Mouse (Mus musculus) CH12.LX (cell line): ENCODE data around the gene Ppm1n. TPM values are rescaled to one million over a fixed set of nuclear protein-coding genes. Genes with fewer than 3 reads are reported as not detected.

Experiments used
- DNase-seq: peaks from one replicate; pipeline ENCODE4 v3.0.0-alpha.2; 2013; ENCODE audit errors: extremely low read depth
- H3K27ac ChIP-seq: 2 replicates; pipeline ENCODE4 v1.5.1; 2012; ENCODE audit warnings: low read depth, mild to moderate bottlenecking, control low read depth, moderate library complexity; ENCODE audit not compliant: insufficient read depth
- H3K27me3 ChIP-seq: replicated peaks from 2 replicates; pipeline ENCODE3; 2012; ENCODE audit warnings: inconsistent platforms
- H3K36me3 ChIP-seq, 2 experiments: replicated peaks in 1 of 2; 2 replicates each; pipeline versions ENCODE3 to v1.6.1; 2012; ENCODE audit warnings: inconsistent platforms in 1 of 2, low read length in 1 of 2, mild to moderate bottlenecking in 1 of 2, mixed read lengths in 1 of 2, moderate library complexity in 1 of 2; ENCODE audit not compliant: control insufficient read depth in 1 of 2, insufficient read depth in 1 of 2
- H3K4me1 ChIP-seq, 2 experiments: 2 replicates each; pipeline ENCODE4 v1.6.1; 2012; ENCODE audit warnings: inconsistent platforms in 1 of 2, moderate library complexity in 1 of 2; ENCODE audit not compliant: insufficient read depth in 2 of 2, control insufficient read depth in 1 of 2
- H3K4me2 ChIP-seq: 2 replicates; pipeline ENCODE4 v1.6.1; 2012; ENCODE audit warnings: low read depth, mild to moderate bottlenecking, control low read depth; ENCODE audit not compliant: poor library complexity, insufficient read depth, severe bottlenecking
- H3K4me3 ChIP-seq, 3 experiments: fragments of 150-350 bp in 1 of 3; sonication (generic) in 1 of 3; replicated peaks in 1 of 3; 2 replicates each; pipeline versions ENCODE3 to v1.5.1; 2011 to 2012; ENCODE audit warnings: low read depth in 2 of 3, low read length in 2 of 3, mild to moderate bottlenecking in 2 of 3, moderate library complexity in 2 of 3, control low read depth in 1 of 3, improper control_type of control experiment in 1 of 3, inconsistent platforms in 1 of 3, mixed read lengths in 1 of 3; ENCODE audit not compliant: poor library complexity in 1 of 3
- H3K79me2 ChIP-seq: replicated peaks from 2 replicates; pipeline ENCODE4 v1.6.1; 2012; ENCODE audit warnings: mild to moderate bottlenecking, moderate library complexity; ENCODE audit not compliant: control insufficient read depth, poor library complexity, insufficient read depth, severe bottlenecking; ENCODE audit errors: extremely low read depth
- H3K9ac ChIP-seq: 2 replicates; pipeline ENCODE4 v1.6.1; 2012; ENCODE audit warnings: low read depth, mild to moderate bottlenecking, control low read depth, moderate library complexity; ENCODE audit not compliant: insufficient read depth
- H3K9me3 ChIP-seq: replicated peaks from 2 replicates; pipeline ENCODE3; 2012; ENCODE audit warnings: low read length, inconsistent platforms, mixed read lengths
- CHD2 ChIP-seq: IDR thresholded peaks from 2 replicates; pipeline ENCODE4 v1.6.1; 2011; ENCODE audit warnings: low read length, improper control_type of control experiment
- CTCF ChIP-seq, 2 experiments: IDR thresholded peaks in 1 of 2; conservative IDR thresholded peaks in 1 of 2; 2 replicates each; pipeline ENCODE4 v1.5.1; 2011 to 2012; ENCODE audit warnings: low read depth in 2 of 2, low read length in 2 of 2, improper control_type of control experiment in 1 of 2, inconsistent platforms in 1 of 2, mild to moderate bottlenecking in 1 of 2, moderate library complexity in 1 of 2
- E2F4 ChIP-seq: IDR thresholded peaks from 2 replicates; pipeline ENCODE4 v1.6.1; 2011; ENCODE audit warnings: low read depth, low read length, improper control_type of control experiment; ENCODE audit not compliant: insufficient replicate concordance
- ELF1 ChIP-seq: IDR thresholded peaks from 2 replicates; pipeline ENCODE4 v1.6.1; 2014; ENCODE audit warnings: low read depth, mild to moderate bottlenecking, inconsistent platforms, low read length, improper control_type of control experiment
- EP300 ChIP-seq: IDR thresholded peaks from 2 replicates; pipeline ENCODE4 v1.6.1; 2011; ENCODE audit warnings: low read length, improper control_type of control experiment
- GABPA ChIP-seq: IDR thresholded peaks from 2 replicates; pipeline ENCODE4 v1.6.1; 2012; ENCODE audit warnings: low read depth, low read length, improper control_type of control experiment, inconsistent platforms; ENCODE audit not compliant: insufficient replicate concordance
- HCFC1 ChIP-seq: IDR thresholded peaks from 2 replicates; pipeline ENCODE4 v1.6.1; 2012; ENCODE audit warnings: low read depth, mild to moderate bottlenecking, inconsistent platforms, low read length, improper control_type of control experiment
- JUN ChIP-seq: IDR thresholded peaks from 2 replicates; pipeline ENCODE4 v1.6.1; 2011; ENCODE audit warnings: low read depth, mild to moderate bottlenecking, low read length, improper control_type of control experiment, moderate library complexity; ENCODE audit not compliant: insufficient read depth
- MXI1 ChIP-seq: IDR thresholded peaks from 2 replicates; pipeline ENCODE4 v1.6.1; 2011; ENCODE audit warnings: mild to moderate bottlenecking, low read depth, low read length, improper control_type of control experiment
- PAX5 ChIP-seq: IDR thresholded peaks from 2 replicates; pipeline ENCODE4 v1.6.1; 2012; ENCODE audit warnings: low read length, inconsistent platforms, mixed read lengths
- POLR2AphosphoS2 ChIP-seq: IDR thresholded peaks from 2 replicates; pipeline ENCODE4 v1.6.1; 2011; ENCODE audit warnings: low read depth, low read length, improper control_type of control experiment
- RAD21 ChIP-seq: IDR thresholded peaks from 2 replicates; pipeline ENCODE4 v1.6.1; 2011; ENCODE audit warnings: low read depth, mild to moderate bottlenecking, low read length, improper control_type of control experiment, moderate library complexity
- RCOR1 ChIP-seq: conservative IDR thresholded peaks from 2 replicates; pipeline ENCODE4 v1.6.1; 2012; ENCODE audit warnings: low read depth, mild to moderate bottlenecking, inconsistent platforms, low read length, improper control_type of control experiment
- SMC3 ChIP-seq: IDR thresholded peaks from 2 replicates; pipeline ENCODE4 v1.6.1; 2011; ENCODE audit warnings: low read depth, low read length, improper control_type of control experiment
- UBTF ChIP-seq: IDR thresholded peaks from 2 replicates; pipeline ENCODE4 v1.6.1; 2012; ENCODE audit warnings: low read depth, mild to moderate bottlenecking, inconsistent platforms, low read length, improper control_type of control experiment, moderate library complexity
- dilution Hi-C: fragments of 300-500 bp; cut with MboI; formaldehyde crosslinking; loops from 2 replicates; pipeline ENCODE4 v1.14.3; 2020; ENCODE audit warnings: low sequenced_read_pairs; ENCODE audit not compliant: extremely low pct_unique_long_range_greater_than_20kb, extremely low pct_ligation_motif_present
- in situ Hi-C: fragments of 300-500 bp; cut with MboI; formaldehyde crosslinking; loops from 3 replicates; pipeline ENCODE4 v1.14.3; 2019; ENCODE audit warnings: low sequenced_read_pairs, low pct_ligation_motif_present, low pct_unique_long_range_greater_than_20kb, mixed read lengths
- polyA plus RNA-seq: library from polyadenylated mRNA; unstranded; fragments of >175 nt; gene quantifications from 2 replicates; pipeline ENCODE4 v1.2.1, GENCODE M21; 2012; ENCODE audit warnings: low read depth; ENCODE audit not compliant: insufficient read length
- total RNA-seq, 2 experiments: library from RNA; depleted of rRNA; stranded (reverse); fragments of 300-350 nt in 1 of 2; fragments of >200 nt in 1 of 2; gene quantifications; 2 replicates each; pipeline ENCODE4 v1.2.3; 2012 to 2014

The Ppm1n gene
- total and polyA plus RNA-seq, 3 experiments: not detected

DNA sequence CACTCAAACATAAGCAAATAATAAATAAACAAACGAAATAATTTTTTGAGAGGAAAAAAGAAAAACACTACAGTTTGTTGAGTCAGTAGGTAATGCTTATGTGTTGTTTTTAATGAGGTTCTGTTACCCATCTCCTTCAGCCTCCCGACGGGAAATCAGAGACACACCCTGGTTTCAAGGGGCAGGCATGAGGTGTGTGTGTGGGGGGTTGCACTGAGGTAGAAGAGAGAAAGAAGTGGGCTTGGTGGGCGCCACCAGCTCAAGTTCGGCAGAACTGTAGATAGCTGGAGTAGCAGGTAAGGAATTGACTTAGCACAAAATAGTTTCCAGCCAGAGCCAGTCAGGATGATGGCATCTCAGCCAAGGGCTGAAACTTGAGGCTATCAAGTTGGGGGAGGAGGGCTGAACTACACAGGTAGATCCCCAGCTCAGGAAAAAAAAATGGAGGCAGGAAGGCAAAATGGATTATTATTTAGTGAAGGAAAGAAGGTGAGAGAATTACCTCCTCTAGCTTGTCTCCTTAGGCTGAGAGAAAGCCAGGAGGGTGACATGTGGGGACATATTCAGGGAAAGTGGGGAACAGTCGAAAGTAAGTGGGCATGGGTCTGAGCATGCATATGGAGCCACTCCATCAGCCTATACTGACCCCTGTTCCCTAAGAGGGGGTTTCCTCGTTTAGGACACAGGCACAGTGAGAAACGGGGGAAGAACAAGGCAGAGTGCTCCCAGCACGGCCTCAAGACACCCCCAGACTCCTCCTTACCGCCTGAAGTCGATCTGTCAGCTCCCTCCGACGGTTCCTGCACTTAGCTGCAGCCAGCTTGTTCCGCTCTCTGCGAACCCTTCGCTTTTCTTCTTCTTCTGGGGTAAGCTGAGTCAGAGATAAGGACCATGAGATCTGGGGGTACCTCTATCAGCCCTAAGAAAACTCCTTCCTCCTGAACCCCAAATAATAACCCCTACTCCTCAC is 26.2 kb upstream of the Ppm1n start:
- in situ Hi-C loops (loop anchor here (5.0 kb wide), 1 partner anchor 36 kb away; the partner anchor contains the start of gene Ercc1), dilution Hi-C loops (no loop called here)
- TF ChIP-seq MXI1: no peak
- no peak for TF ChIP-seq POLR2AphosphoS2
- no peak for TF ChIP-seq EP300
- TF ChIP-seq CTCF (conservative IDR thresholded peaks at IDR 0.05 in 1 of 2, IDR thresholded peaks at IDR 0.05 in 1 of 2; ENCODE audit: low read depth in 2 of 2, low read length in 2 of 2): no peak
- no peak for TF ChIP-seq CHD2
- TF ChIP-seq HCFC1: no peak
- no peak for TF ChIP-seq JUN
- no peak for TF ChIP-seq RCOR1
- Histone ChIP-seq H3K9ac (no peak overlapping the region), H3K79me2 (no peaks in the 10 kb centered on the region), H3K9me3 (no peaks in the 10 kb centered on the region), H3K27ac (no peak overlapping the region), H3K4me2 (no peak overlapping the region), H3K4me1 (peaks cover 0 to 36% of the 10 kb centered on the region in 2 experiments; a peak in 2 of 4 replicates), H3K27me3 (peaks cover 73% of the 10 kb centered on the region), H3K4me3 (no peak overlapping the region), H3K36me3 (no peaks in the 10 kb centered on the region)
- no peak for DNase-seq

DNA sequence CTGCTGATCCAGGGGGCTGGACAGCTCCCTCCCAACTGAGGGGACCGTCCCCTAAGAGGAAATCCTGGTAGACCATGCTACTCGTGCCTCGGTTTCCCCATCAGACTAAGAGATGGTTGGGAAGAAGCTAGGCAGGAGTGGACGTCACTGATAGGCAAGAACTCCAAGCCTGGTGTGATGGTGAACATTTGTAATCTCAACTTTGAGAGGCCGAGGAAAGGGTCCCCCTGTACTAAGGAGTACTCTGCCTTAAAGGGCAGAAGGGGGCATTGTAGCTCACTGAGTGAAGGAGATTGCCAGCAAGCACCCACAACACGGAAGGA is 25.5 kb upstream of the Ppm1n start:
- no peak overlapping the region for H3K27ac ChIP-seq
- H3K79me2 ChIP-seq: no peaks in the 10 kb centered on the region
- H3K4me1 ChIP-seq: peaks cover under 1 to 34% of the 10 kb centered on the region in 2 experiments; a peak in 3 of 4 replicates
- H3K9me3 ChIP-seq: no peaks in the 10 kb centered on the region
- H3K36me3 ChIP-seq: no peaks in the 10 kb centered on the region
- H3K9ac ChIP-seq: no peak overlapping the region
- peaks cover 68% of the 10 kb centered on the region for H3K27me3 ChIP-seq
- dilution Hi-C loops: no loop called here
- in situ Hi-C loops: loop anchor here (5.0 kb wide), 1 partner anchor 37 kb away; the partner anchor contains the start of gene Ercc1
- H3K4me2 ChIP-seq: no peak overlapping the region
- no peak overlapping the region for H3K4me3 ChIP-seq
- no peak for DNase-seq
- no peak for TF ChIP-seq PAX5
- TF ChIP-seq CTCF (conservative IDR thresholded peaks at IDR 0.05 in 1 of 2, IDR thresholded peaks at IDR 0.05 in 1 of 2; ENCODE audit: low read depth in 2 of 2, low read length in 2 of 2): peak in 1 of 2 experiments; percentile 31; a peak in 2 of 4 replicates
- TF ChIP-seq CHD2: no peak
- 0 out of 2 replicates have a peak, but pooled peaks have one; percentile 17 for TF ChIP-seq ELF1
- TF ChIP-seq E2F4: no peak
- TF ChIP-seq RAD21: peak; percentile 7
- peak; percentile 31 for TF ChIP-seq SMC3
- no peak for TF ChIP-seq GABPA
- no peak for TF ChIP-seq HCFC1
- no peak for TF ChIP-seq UBTF
- TF ChIP-seq POLR2AphosphoS2: no peak
